Mouse (Mus musculus): ENCODE data around the gene Rnf217. TPM values are rescaled to one million over a fixed set of nuclear protein-coding genes. Genes with fewer than 3 reads are reported as not detected.

Rnf217 gene
- 2.9 and 3.1 TPM in 2 replicates for polyA plus RNA-seq (2012; ENCODE audit: insufficient read depth, insufficient read length, missing spikeins)

GRCm38 (mm10) chr10:31609066-31609961, at the start of gene Rnf217:
Rnf217 (minus strand) TSS chr10:31609184.
- Histone ChIP-seq H3K4me3 (ENCODE audit: insufficient read depth, low read length) (peak within 1 kb of the TSS; percentile 65), H3K4me1 (ENCODE audit: control insufficient read depth, insufficient read depth, low read length) (0 out of 2 replicates have a peak, but pooled peaks cover 2% of the 10 kb centered on the region), H3K27ac (ENCODE audit: insufficient read depth, low read depth, low read length) (no peak within 1 kb of the TSS)
- TF ChIP-seq POLR2A (IDR thresholded peaks at IDR 0.05; ENCODE audit: borderline replicate concordance, low read depth, low read length) (no peak), CTCF (IDR thresholded peaks at IDR 0.05; ENCODE audit: low read depth, low read length) (no peak)

DNA sequence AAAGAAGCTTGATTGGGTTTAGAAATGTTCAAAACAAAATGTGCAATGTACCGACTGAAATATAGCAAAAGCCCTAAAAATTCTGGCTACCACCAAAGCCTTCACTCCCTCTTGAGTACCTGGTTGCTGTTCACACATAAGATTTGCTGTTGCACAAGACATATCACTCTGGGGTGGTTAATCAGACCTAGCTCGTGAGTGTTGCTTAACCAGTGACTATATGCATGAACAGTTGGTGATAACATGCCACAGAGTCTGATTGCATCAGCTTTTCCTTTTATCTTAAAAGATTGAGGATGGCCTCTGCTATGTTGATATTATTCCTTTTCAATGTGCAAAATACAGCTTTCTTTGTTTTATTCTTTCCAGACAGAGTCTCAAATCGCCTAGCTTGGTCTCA, 38.3 kb upstream of the Rnf217 start:
- no peak overlapping the region for H3K4me3 ChIP-seq (ENCODE audit: insufficient read depth, low read length)
- TF ChIP-seq CTCF (IDR thresholded peaks at IDR 0.05; ENCODE audit: low read depth, low read length) (no peak), POLR2A (IDR thresholded peaks at IDR 0.05; ENCODE audit: borderline replicate concordance, low read depth, low read length) (no peak)
- no peaks in the 10 kb centered on the region for H3K4me1 ChIP-seq (ENCODE audit: control insufficient read depth, insufficient read depth, low read length)
- H3K27ac ChIP-seq (ENCODE audit: insufficient read depth, low read depth, low read length) = no peak overlapping the region

DNA sequence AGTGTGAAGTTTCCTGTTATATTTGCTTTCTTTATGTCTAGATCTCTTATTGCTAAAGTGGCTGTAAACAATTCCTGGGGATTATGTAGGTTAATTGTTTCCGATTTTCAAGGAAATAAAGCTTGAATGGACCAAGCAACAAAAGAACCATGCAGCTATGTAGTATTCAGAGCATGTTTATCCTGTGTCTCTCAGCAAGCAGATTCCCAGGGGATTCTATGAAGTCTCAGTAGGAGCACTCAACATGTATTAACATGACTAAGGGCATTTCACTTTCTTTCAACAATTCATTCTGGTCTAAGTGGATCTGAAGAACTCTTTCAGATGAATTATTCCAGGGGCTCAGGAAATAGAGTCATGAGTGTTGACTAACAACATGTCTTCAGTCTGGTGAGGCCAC, 37.1 kb upstream of the Rnf217 start:
- no peak for TF ChIP-seq POLR2A (IDR thresholded peaks at IDR 0.05; ENCODE audit: borderline replicate concordance, low read depth, low read length)
- TF ChIP-seq CTCF (IDR thresholded peaks at IDR 0.05; ENCODE audit: low read depth, low read length) = no peak

DNA sequence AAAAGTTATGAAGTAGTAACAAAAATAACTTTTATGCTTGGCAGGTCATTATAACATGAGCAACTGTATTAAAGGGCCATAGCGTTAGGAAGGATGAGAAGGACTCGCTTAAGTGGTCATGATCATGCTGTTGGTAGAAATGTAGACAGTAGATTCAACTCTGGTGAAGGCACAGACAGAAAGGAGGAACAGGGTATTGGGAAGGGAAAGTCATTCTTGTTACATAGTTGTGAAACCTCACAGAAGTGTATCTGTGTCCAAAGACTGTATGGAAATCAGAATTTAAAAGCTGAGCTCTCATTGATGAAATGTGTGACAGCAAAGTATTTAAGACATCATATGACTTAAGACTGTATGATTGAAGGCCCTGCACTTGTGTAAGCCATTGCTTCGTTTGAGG, 26.1 kb upstream of the Rnf217 start:
- no peak for TF ChIP-seq CTCF (IDR thresholded peaks at IDR 0.05; ENCODE audit: low read depth, low read length)
- TF ChIP-seq POLR2A (IDR thresholded peaks at IDR 0.05; ENCODE audit: borderline replicate concordance, low read depth, low read length) = no peak
- Histone ChIP-seq H3K4me3 (ENCODE audit: insufficient read depth, low read length) (no peak overlapping the region), H3K4me1 (ENCODE audit: control insufficient read depth, insufficient read depth, low read length) (no peaks in the 10 kb centered on the region), H3K27ac (ENCODE audit: insufficient read depth, low read depth, low read length) (no peak overlapping the region)

More for the DNA sequence above, 37.1 kb upstream of the Rnf217 start:
- H3K27ac ChIP-seq (ENCODE audit: insufficient read depth, low read depth, low read length) = no peak overlapping the region
- H3K4me3 ChIP-seq (ENCODE audit: insufficient read depth, low read length) = no peak overlapping the region
- H3K4me1 ChIP-seq (ENCODE audit: control insufficient read depth, insufficient read depth, low read length) = no peaks in the 10 kb centered on the region

GRCm38 (mm10) chr10:31632005-31632404, 23.0 kb upstream of the Rnf217 start:
- TF ChIP-seq CTCF (IDR thresholded peaks at IDR 0.05; ENCODE audit: low read depth, low read length) (no peak), POLR2A (IDR thresholded peaks at IDR 0.05; ENCODE audit: borderline replicate concordance, low read depth, low read length) (no peak)

DNA sequence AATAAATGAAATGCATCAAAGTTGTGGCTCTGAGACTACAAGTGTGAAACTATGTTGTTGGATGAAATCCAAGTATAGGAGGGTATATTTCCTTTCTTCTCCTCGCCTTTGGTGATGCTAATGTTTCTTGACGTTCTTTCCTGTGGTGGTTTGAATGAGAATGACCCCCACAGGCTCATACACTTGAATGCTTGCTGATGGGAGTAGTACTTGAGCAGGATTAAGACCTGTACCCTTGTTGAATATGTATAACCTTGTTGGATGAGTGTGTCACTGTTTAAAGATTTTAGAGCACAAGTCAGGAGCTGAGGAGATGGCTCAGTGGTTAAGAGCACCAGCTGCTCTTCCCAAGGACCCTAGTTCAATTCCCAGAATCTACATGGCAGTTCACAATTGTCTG, 6.4 kb upstream of the Rnf217 start:
- H3K4me3 ChIP-seq (ENCODE audit: insufficient read depth, low read length) = no peak overlapping the region
- H3K4me1 ChIP-seq (ENCODE audit: control insufficient read depth, insufficient read depth, low read length) = no peaks in the 10 kb centered on the region
- TF ChIP-seq CTCF (IDR thresholded peaks at IDR 0.05; ENCODE audit: low read depth, low read length) (no peak), POLR2A (IDR thresholded peaks at IDR 0.05; ENCODE audit: borderline replicate concordance, low read depth, low read length) (no peak)
- H3K27ac ChIP-seq (ENCODE audit: insufficient read depth, low read depth, low read length) = no peak overlapping the region

More at GRCm38 (mm10) chr10:31632005-31632404, 23.0 kb upstream of the Rnf217 start:
- no peaks in the 10 kb centered on the region for H3K4me1 ChIP-seq (ENCODE audit: control insufficient read depth, insufficient read depth, low read length)
- no peak overlapping the region for H3K4me3 ChIP-seq (ENCODE audit: insufficient read depth, low read length)
- H3K27ac ChIP-seq (ENCODE audit: insufficient read depth, low read depth, low read length) = no peak overlapping the region

DNA sequence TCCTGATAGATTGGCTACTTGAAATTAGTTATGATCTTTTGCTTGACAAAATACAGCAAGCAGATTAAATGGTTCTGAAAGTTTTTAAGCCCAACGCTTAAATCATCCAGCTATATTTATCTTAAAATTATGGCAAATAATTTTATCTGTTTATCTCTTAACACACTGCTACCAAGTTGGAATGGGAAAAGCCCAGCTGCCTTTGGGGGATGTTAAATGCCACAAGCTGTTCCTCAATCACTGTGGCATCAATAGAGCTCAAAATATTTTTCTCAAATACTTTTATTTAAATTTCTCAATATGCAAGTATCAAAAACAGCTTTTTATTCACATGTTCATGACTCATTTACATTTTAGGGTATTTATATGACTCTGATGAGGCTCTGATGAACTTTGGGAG, 5.1 kb upstream of the Rnf217 start:
- no peaks in the 10 kb centered on the region for H3K4me1 ChIP-seq (ENCODE audit: control insufficient read depth, insufficient read depth, low read length)

GRCm38 (mm10) chr10:31608441-31609065, 431 bp downstream of the Rnf217 start:
- Histone ChIP-seq H3K4me1 (ENCODE audit: control insufficient read depth, insufficient read depth, low read length) (0 out of 2 replicates have a peak, but pooled peaks cover 2% of the 10 kb centered on the region), H3K27ac (ENCODE audit: insufficient read depth, low read depth, low read length) (no peak overlapping the region), H3K4me3 (ENCODE audit: insufficient read depth, low read length) (peak overlapping the region; percentile 65)
- TF ChIP-seq CTCF (IDR thresholded peaks at IDR 0.05; ENCODE audit: low read depth, low read length) (no peak), POLR2A (IDR thresholded peaks at IDR 0.05; ENCODE audit: borderline replicate concordance, low read depth, low read length) (no peak)

More for the DNA sequence above, 5.1 kb upstream of the Rnf217 start:
- Histone ChIP-seq H3K27ac (ENCODE audit: insufficient read depth, low read depth, low read length) (no peak overlapping the region), H3K4me3 (ENCODE audit: insufficient read depth, low read length) (no peak overlapping the region)
- no peak for TF ChIP-seq POLR2A (IDR thresholded peaks at IDR 0.05; ENCODE audit: borderline replicate concordance, low read depth, low read length)
- TF ChIP-seq CTCF (IDR thresholded peaks at IDR 0.05; ENCODE audit: low read depth, low read length) = no peak

GRCm38 (mm10) chr10:31606981-31607867, 1.8 kb downstream of the Rnf217 start:
- TF ChIP-seq POLR2A (IDR thresholded peaks at IDR 0.05; ENCODE audit: borderline replicate concordance, low read depth, low read length) (no peak), CTCF (IDR thresholded peaks at IDR 0.05; ENCODE audit: low read depth, low read length) (no peak)
- no peak overlapping the region for H3K27ac ChIP-seq (ENCODE audit: insufficient read depth, low read depth, low read length)
- no peak overlapping the region for H3K4me3 ChIP-seq (ENCODE audit: insufficient read depth, low read length)

More at GRCm38 (mm10) chr10:31606981-31607867, 1.8 kb downstream of the Rnf217 start:
- H3K4me1 ChIP-seq (ENCODE audit: control insufficient read depth, insufficient read depth, low read length) = 0 out of 2 replicates have a peak, but pooled peaks cover 2% of the 10 kb centered on the region

All from bone marrow macrophage, adult 2 months (primary cell).